Mouse (Mus musculus): ENCODE measurements around the gene Olfr433.
"Not testable (repeated sequence)": the region's sequence is repeated elsewhere in the genome, so short reads cannot be mapped to it uniquely, and the experiment has no call there.

Olfr433 gene

DNA sequence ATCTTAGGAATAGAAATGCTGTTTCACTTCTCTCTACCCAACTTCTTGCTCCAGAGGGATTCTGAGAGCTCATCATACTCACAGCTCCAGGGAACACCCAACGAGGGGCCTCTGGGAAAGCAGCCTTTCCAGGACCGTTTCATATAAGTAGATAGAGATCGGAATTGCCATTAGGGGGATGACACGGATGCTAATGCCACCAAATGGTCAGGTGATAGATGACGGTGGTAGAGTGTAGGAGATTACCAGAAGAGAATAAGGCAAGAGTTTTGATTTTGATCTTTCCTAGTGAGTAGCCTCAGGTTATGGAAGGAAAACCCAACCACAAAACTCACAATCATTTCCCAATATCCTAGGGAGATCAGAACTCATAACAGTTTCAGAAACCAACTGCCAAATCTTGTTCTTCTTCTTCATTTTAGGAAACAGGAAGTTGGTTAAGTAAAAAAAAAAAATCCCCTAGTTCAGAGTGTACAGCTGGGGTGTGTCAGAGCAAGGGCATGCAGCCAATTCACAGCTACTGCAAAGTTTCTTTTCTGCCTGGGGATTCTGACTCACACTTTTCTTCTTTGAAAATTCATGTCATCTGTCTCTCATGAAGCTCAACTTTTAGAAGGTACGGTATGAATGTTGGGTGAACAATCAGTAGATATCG, at the start of gene Olfr433:
Gene Olfr433, plus strand, starts transcription at position 183 of the 655 bp plus-strand sequence.
- DNase-seq: no peak

DNA sequence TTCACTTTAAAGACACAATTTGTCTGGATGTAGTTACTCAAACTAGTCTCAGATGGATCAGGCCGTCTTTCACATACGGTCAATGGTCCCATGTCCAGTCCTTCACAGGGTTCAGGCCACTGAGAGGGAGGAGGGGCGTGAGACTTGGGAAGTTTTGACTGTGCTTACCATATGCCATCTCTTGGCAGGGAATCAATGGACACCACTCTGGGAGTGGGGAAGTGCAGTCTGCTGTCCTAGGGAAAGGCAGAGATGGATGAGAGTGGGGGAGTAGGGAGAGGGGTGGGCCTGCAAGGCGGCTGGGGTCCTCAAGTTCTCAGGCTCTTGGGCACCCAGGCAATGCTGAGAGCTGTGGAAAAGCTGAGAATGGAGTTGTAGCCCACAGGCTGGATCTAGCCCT, 45.5 kb upstream of the Olfr433 start:
- DNase-seq: no peak

DNA sequence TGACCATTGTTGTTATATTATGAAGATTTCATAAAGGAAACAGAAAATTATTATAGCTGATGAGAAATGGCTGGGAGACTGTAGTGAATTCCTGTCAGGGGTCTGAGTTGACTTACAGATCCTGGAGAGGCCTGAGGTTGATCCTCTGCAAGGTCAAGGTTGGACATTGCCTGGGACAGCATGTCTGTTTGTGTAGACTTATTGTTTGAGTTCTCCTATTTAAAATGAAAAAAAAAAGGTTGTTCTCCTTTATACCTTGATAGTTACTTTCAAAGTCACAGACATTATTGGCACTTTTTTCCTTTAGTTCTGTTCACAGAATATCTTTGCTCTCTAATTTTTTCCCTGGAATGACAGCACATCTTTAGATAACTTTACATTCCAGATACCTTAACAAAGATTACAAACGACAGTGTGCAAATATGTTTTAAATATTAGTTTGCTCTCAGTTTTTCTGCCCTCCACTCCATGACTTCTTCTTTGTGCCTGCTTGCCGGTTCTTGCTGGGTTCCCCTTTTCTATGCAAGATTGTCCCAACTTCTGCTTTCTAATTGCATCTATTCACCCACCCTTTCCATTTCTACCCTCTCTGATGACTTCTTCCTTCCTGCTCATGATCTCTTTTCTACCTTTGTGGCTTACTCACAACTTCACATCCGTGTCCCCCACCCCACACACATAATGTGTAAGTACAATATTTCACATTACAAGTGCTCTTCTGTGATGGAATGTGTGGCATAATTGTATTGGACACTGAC, 36.0 kb upstream of the Olfr433 start:
- not testable (repeated sequence) for DNase-seq

- DNase-seq: not testable (repeated sequence)
These were observed 33.5 kb upstream of the Olfr433 start for GRCm38 (mm10) chr1:174007050-174007449.

GRCm38 (mm10) chr1:174031698-174032097, 8.8 kb upstream of the Olfr433 start, which contains the start of gene Ifi205:
Ifi205 (minus strand) TSS chr1:174031810.
- DNase-seq: no peak

- no peak for DNase-seq
These were observed 4.7 kb upstream of the Olfr433 start for GRCm38 (mm10) chr1:174035841-174036240.

DNA sequence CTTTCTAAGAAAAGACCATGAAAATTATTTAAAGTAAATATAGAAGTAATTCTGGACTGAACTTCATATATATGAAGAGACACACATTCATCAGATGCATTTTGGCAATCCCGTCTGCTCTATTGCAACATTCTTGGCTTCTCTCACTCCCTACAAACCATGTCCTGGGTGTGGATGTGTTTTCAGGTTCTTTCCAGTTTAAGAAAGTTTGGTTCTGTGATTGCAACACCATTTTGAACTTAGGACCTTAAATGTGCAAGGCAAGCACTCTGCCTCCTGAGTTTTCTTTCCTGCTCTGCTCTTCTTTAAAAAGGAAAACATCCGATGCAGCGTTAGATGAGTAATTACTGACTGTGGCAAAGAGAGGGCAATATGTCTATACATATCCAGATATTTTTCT, 2.0 kb upstream of the Olfr433 start:
- DNase-seq: no peak

DNA sequence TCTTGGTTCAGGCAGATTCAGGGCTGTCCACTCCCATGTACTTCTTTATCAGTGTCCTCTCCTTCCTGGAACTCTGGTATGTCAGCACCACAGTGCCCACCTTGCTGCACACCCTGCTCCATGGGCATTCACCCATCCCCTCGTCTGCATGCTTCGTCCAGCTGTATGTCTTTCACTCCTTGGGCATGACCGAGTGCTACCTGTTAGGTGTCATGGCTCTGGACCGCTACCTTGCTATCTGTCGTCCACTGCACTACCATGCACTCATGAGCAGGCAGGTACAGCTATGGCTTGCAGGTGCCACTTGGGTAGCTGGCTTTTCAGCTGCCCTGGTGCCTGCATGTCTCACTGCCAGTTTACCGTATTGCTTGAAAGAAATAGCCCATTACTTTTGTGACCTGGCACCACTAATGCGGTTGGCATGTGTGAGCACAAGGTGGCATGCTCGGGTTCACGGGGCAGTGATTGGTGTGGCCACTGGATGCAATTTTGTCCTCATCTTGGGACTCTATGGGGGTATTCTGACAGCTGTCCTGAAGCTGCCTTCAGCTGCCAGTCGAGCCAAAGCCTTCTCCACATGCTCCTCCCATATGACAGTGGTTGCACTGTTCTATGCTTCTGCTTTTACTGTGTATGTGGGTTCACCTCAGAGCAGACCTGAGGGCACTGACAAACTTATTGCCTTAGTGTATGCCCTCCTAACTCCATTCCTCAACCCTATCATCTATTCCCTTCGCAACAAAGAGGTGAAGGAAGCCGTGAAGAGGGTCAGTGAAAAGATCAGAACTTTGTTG, 1.8 kb downstream of the Olfr433 start:
- DNase-seq: not testable (repeated sequence)

DNA sequence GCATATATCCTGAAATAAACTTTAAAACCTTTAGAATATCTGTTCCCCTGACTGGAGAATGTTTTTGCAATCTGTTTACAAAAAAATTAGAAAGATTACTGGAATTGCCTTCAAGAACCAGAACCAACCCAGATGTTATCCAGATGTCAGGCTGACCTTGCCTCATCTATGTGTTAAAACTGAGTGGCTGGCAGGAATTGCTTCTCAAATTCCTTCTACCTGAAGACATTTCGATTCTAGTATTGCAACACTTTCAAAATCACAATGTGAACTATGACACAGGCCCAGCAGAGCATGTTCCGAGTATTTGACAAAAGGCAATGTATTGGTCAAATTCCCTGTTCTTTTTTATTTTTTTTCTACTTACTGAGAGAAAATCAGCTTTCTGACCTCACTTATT, 3.9 kb downstream of the Olfr433 start:
- DNase-seq: no peak

- not testable (repeated sequence) for DNase-seq
These were observed 7.7 kb downstream of the Olfr433 start for GRCm38 (mm10) chr1:174048227-174048626.

DNA sequence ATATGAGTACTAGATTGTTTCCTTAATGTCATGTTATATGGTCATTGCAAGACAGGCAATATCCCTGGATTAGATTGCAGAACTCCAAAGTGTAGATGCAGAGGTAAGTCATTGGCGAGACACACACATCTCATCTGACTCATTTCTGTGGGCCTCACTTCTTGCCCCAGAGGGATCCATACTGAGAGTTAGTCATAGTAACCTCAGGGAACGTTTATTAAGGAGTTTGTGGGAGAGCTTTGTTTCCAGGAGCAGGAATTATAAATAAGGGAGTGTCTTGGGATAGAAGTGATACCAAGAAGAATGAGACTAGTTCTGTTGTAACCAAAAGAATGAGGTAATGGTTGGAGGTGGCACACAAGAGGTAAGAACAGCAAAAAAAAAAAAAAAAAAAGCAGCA, 8.4 kb downstream of the Olfr433 start, which contains the start of gene Olfr432:
Gene Olfr432, plus strand, starts transcription at position 313 of the 400 bp plus-strand sequence.
- DNase-seq: no peak

- not testable (repeated sequence) for DNase-seq
These were observed 8.9 kb downstream of the Olfr433 start for GRCm38 (mm10) chr1:174049357-174049756.

DNA sequence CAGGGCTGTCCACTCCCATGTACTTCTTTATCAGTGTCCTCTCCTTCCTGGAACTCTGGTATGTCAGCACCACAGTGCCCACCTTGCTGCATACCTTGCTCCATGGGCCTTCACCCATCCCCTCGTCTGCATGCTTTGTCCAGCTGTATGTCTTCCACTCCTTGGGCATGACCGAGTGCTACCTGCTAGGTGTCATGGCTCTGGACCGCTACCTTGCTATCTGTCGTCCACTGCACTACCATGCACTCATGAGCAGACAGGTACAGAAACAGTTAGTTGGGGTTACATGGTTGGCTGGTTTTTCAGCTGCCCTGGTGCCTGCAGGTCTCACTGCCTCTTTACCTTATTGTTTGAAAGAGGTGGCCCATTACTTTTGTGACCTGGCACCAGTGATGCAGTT, 10.0 kb downstream of the Olfr433 start:
- no peak for DNase-seq

GRCm38 (mm10) chr1:174051515-174051914, 11.0 kb downstream of the Olfr433 start:
- no peak for DNase-seq

DNA sequence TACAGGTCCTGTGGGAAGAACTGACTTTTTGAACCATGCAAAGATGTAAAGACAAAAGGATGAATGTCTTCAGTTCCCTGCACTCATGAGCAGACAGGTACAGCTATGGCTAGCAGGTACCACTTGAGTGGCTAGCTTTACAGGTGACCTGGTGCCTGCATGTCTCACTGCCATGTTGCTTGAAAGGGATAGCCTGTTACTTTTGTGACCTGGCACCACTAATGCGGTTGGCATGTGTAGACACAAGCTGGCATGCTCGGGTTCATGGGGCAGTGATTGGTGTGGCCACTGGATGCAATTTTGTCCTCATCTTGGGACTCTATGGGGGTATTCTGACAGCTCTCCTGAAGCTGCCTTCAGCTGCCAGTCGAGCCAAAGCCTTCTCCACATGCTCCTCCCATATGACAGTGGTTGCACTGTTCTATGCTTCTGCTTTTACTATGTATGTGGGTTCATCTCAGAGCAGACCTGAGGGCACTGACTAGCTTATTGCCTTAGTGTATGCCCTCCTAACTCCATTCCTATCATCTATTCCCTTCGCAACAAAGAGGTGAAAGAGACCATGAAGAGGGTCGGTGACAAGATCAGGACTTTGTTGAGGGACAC, 11.5 kb downstream of the Olfr433 start:
- no peak for DNase-seq

- DNase-seq: no peak
These were observed 12.5 kb downstream of the Olfr433 start for GRCm38 (mm10) chr1:174052981-174053380.

DNA sequence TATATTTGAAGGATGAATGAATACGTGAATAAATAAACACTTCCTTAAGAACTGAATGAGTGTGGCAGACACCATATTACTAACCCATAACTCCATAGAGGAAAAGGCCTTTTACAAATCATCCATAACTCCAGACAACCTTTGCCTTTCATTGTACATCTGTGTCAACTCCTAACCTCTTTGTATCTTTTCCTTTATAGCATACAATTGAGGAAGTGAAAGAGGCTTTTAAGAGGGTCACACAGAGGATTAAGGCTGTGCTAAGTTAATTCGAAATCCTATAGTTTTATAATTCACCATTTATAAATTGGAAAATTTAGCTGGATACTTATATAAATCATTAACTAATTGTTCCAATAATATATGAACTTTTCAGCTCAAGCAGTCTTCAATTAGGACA, 14.7 kb downstream of the Olfr433 start:
- DNase-seq: no peak

GRCm38 (mm10) chr1:174066305-174066704, 25.8 kb downstream of the Olfr433 start, which contains the start of gene Olfr430:
Olfr430 (plus strand) TSS chr1:174066605.
- DNase-seq: no peak

GRCm38 (mm10) chr1:174084031-174084430, 43.5 kb downstream of the Olfr433 start, which contains the start of gene Olfr429:
Olfr429 (plus strand) TSS chr1:174084331.
- DNase-seq: no peak
